Mouse (Mus musculus) spleen, adult 2 months (tissue): ENCODE results near the gene Abcg2. TPM values are rescaled to one million over a fixed set of nuclear protein-coding genes. Genes with fewer than 3 reads are reported as not detected.
A peak's percentile ranks its signal among the peaks of the same experiment; 100 is the strongest.
"Not testable (repeated sequence)": the region's sequence is repeated elsewhere in the genome, so short reads cannot be mapped to it uniquely, and the experiment has no call there.

Source experiments
- DNase-seq, 2 experiments: peaks; one replicate each; pipeline versions ENCODE4 v3.0.0 to v3.0.0-alpha.2; 2012 to 2021; ENCODE audit warnings: low spot score in 2 of 2, low read depth in 1 of 2
- H3K27ac ChIP-seq: fragments of 200-500 bp; 2 replicates; pipeline ENCODE4 v1.5.1; 2012; ENCODE audit warnings: low read length, inconsistent platforms; ENCODE audit not compliant: insufficient read depth
- H3K27me3 ChIP-seq: fragments of 200-500 bp; 2 replicates; pipeline ENCODE4 v1.6.1; 2012; ENCODE audit warnings: mild to moderate bottlenecking, moderate library complexity, low read length, inconsistent platforms; ENCODE audit not compliant: control insufficient read depth, insufficient read depth
- H3K36me3 ChIP-seq: fragments of 200-500 bp; 2 replicates; pipeline ENCODE4 v1.6.1; 2012; ENCODE audit warnings: mild to moderate bottlenecking, low read length, inconsistent platforms; ENCODE audit not compliant: control insufficient read depth, insufficient read depth
- H3K4me1 ChIP-seq: fragments of 200-500 bp; 2 replicates; pipeline ENCODE4 v1.6.1; 2011; ENCODE audit warnings: inconsistent platforms; ENCODE audit not compliant: control insufficient read depth, insufficient read depth, insufficient read length
- H3K4me3 ChIP-seq: fragments of 200-500 bp; 2 replicates; pipeline ENCODE4 v1.5.1; 2011; ENCODE audit warnings: mild to moderate bottlenecking, inconsistent platforms; ENCODE audit not compliant: insufficient read depth, insufficient read length; ENCODE audit errors: extremely low read depth
- CTCF ChIP-seq: fragments of 200-500 bp; IDR thresholded peaks from 2 replicates; pipeline ENCODE4 v1.5.1; 2011; ENCODE audit warnings: mild to moderate bottlenecking, inconsistent platforms; ENCODE audit not compliant: insufficient read depth, insufficient read length, insufficient replicate concordance; ENCODE audit errors: extremely low read depth
- POLR2A ChIP-seq: fragments of 200-500 bp; IDR thresholded peaks from 2 replicates; pipeline ENCODE4 v1.6.1; 2011; ENCODE audit warnings: low read depth, low read length, inconsistent platforms
- WGBS: fragments of 180-500 bp; shearing (Covaris S2); methylation state at CpG from one replicate; pipeline ENCODE4 v1.1.7; 2018; 5-methylcytosine and 5-hydroxymethylcytosine counted together
- polyA plus RNA-seq: library from polyadenylated mRNA; depleted of rRNA; stranded (reverse); fragments of >200 nt; gene quantifications from 2 replicates; pipeline ENCODE4 v1.2.3, GENCODE M21; 2012

Abcg2 gene
- polyA plus RNA-seq, 1 experiment, result 5.1 TPM

DNA sequence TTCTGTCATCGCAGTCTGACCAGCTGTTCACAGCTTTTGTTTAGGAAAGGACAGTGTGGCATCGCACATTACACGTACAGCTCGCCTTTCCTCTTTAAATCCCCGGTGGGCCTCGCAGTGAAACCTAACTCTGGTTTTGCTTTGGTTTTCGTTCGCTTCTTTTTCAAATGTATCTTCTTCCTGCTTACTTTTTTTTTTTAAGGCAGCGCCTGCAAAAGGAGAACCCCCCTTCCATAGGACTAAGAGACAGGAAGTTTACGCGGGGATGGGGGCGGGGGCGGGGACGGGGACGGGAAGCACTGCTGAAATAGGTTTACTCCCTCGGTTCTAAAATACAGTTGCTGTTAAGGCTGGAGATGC is 12.0 kb downstream of the Abcg2 start:
- TF ChIP-seq POLR2A (no peak), CTCF (no peak)
- Histone ChIP-seq H3K4me1 (no peaks in the 10 kb centered on the region; the same call in 1 of the 2 replicates), H3K27me3 (no peaks in the 10 kb centered on the region), H3K36me3 (no peaks in the 10 kb centered on the region), H3K4me3 (peak overlapping the region; percentile 47; the same call in 1 of the 2 replicates), H3K27ac (peak overlapping the region; percentile 2; the same call in 1 of the 2 replicates)
- DNase-seq, result peak in 1 of 2 experiments; percentile 9
- 18% methylated on average over 16 of the region's 16 CpGs for WGBS

DNA sequence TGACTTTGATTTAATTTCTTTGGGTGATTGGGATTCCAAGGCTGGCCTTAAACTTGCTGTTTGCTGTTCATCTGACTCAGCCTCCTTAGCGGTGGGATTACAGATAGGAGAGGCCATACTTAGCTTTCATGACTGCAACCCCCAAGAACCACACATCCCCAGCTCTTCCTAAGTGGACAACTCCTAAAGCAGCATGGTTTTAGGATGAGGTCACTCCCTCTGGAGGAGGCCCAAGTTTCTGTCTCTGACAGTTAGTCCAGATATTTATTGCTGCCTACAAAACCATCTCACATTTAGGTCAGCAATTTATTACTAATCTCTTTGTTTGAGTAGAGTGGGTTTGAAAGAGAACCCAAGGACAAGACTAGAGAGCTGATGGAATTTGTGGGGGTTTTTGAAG is 17.8 kb downstream of the Abcg2 start:
- not testable (repeated sequence) for H3K36me3 ChIP-seq, DNase-seq, H3K4me1 ChIP-seq, H3K27me3 ChIP-seq, H3K27ac ChIP-seq, H3K4me3 ChIP-seq
- 82% methylated on average over 1 of the region's 1 CpGs for WGBS

DNA sequence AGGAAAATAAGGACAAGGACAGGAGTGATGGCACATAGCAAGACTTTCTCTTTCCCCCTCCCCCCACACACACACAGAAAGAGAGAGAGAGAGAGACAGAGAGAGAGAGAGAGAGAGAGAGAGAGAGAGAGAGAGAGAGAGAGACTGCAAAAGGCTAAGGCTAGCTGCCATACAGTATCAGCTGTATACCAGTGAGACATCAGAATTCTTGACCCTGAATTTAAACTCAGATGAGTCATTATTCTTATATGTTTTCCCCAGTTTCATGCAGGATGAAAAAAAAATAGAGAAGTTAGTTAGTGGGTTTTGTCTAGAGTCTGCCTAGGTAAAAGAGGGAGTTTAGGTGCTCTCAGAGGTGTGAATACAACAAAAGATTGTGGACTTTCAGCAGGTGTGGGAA is 18.7 kb downstream of the Abcg2 start:
- not testable (repeated sequence) for H3K36me3 ChIP-seq, H3K27ac ChIP-seq, H3K4me1 ChIP-seq, DNase-seq, H3K27me3 ChIP-seq, H3K4me3 ChIP-seq

DNA sequence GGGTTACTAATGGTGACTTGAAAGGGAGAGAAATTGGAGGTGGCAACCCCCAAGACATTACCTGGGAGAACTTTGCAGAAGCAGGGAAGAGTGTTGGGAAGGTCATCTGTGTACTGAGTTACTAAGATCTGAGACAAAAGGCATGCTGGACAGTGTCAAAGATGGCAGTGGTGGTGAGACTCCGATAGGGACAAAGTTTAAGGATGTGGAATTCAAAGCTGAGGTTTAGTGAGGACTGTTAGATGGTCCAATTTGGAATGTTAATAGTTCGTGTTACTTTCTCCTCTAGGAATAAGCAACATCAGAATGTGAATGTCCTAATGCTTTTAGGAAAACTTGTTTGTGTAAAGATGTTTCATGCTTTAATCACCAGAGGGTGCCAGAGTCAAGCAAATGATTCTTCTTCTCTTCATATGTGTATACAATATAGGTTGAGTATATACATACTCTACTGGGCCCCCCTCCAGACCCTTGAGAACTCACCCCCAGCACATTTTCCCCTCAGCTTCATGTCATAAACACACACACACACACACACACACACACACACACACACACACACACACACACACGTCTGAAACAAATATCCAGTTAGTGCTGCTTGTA is 19.3 kb downstream of the Abcg2 start:
- WGBS, result 66% methylated on average over 3 of the region's 3 CpGs
- H3K4me1 ChIP-seq, H3K4me3 ChIP-seq, H3K27me3 ChIP-seq, DNase-seq, H3K27ac ChIP-seq, H3K36me3 ChIP-seq: not testable (repeated sequence)

DNA sequence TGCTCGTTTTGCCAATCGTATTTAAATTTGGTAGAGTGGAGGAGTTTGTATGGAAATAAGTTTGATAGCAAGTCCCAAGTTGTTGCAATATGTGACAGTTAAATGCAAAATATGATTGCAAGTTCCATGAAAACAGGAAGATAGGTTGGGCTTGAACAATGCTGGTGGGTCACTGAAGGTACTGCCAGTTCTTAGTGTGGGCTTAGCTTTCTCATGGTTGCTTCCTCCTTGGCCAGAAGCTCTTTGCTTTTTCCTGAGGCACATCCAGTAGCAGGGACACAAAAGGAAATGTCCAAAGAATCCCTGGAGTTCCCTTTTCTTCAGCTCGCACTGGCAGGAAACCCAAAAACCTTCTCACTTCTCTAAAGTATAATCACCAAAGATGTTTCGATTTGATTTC is 22.3 kb downstream of the Abcg2 start:
- TF ChIP-seq POLR2A (no peak), CTCF (no peak)
- H3K36me3 ChIP-seq, result no peaks in the 10 kb centered on the region
- H3K27ac ChIP-seq, result no peak overlapping the region
- no peak for DNase-seq
- H3K4me1 ChIP-seq, result no peaks in the 10 kb centered on the region; the same call in 1 of the 2 replicates
- H3K4me3 ChIP-seq, result no peak overlapping the region
- WGBS, result 71% methylated on average over 4 of the region's 4 CpGs
- H3K27me3 ChIP-seq, result no peaks in the 10 kb centered on the region

DNA sequence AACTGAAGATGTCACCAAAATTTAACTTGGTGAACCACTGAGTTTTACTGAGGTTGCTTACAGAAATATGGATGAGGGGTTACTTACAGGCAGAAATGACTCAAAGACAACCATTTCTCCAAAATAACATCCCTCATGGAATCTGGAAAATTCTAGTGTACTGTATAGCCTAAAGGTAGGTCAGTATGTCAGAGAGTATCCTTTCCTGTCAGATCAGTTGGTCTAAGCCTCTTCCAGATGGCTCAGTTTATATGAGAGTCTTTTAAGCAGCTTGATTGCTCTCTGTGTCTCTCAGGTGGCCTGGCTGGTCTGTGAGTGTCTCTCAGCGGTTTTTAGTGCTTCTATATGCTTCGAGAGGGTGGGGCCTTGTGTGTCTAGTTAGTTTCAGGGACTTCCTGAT is 24.1 kb downstream of the Abcg2 start:
- H3K4me1 ChIP-seq, result no peaks in the 10 kb centered on the region; the same call in 1 of the 2 replicates
- no peaks in the 10 kb centered on the region for H3K36me3 ChIP-seq
- TF ChIP-seq CTCF (no peak), POLR2A (no peak)
- no peaks in the 10 kb centered on the region for H3K27me3 ChIP-seq
- no peak overlapping the region for H3K4me3 ChIP-seq
- WGBS, result 73% methylated on average over 2 of the region's 2 CpGs
- DNase-seq, result no peak
- H3K27ac ChIP-seq, result no peak overlapping the region

DNA sequence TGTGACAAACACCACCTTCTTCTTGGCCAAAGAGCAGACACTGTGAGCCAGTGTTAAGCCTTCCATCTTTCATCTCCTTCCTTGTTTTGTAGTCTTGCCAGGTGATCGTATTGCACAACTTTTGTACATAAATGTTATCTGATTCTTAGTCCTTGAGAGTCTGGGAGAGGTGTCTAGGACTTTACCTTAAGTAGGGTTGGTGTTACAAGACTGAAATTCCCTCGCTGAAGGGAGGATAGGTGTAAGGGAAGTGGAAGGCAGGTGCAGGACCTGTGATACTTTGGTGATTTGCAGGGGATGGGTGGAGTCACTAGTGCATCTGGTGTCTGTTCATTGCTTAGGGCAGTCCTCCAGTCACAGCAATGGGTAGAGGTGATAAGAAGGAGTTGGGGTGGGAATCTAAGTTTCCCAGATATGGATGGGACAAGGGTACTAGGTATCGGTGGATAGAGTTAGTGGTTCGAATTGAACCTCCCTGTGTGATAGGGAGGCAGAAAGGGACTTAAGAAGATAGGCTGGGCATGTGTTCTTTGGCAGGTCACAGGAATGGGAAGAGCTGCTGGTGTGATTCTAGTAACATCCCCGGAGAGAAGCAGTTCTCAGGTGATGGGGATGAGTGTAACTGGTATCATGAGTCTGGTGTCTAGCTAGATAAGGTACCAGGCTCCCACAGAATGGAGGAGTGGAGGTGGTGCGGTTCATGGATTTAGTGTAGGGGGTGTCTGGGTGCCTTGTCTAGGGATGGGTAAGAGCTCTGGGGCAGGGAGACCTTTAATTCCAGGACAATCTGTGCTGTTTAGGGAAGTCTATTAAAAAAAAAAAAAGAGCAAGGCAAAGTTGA is 25.8 kb downstream of the Abcg2 start:
- H3K27ac ChIP-seq, result no peak overlapping the region
- TF ChIP-seq CTCF (no peak), POLR2A (no peak)
- no peak overlapping the region for H3K4me3 ChIP-seq
- no peaks in the 10 kb centered on the region for H3K36me3 ChIP-seq
- H3K27me3 ChIP-seq, result no peaks in the 10 kb centered on the region
- no peak for DNase-seq
- H3K4me1 ChIP-seq, result no peaks in the 10 kb centered on the region; the same call in 1 of the 2 replicates
- 82% methylated on average over 6 of the region's 6 CpGs for WGBS
